Mouse (Mus musculus): ENCODE results near the gene Naglu. TPM values are rescaled to one million over a fixed set of nuclear protein-coding genes. Genes with fewer than 3 reads are reported as not detected.

The Naglu gene
- 0.05 and 0.14 TPM in 2 replicates for polyA plus RNA-seq (2012)

- TF ChIP-seq GATA1 (IDR thresholded peaks at IDR 0.05; ENCODE audit: low read length) (no peak), TAL1 (IDR thresholded peaks at IDR 0.05; ENCODE audit: low read length) (no peak)
- peaks cover 18% of the 10 kb centered on the region for H3K36me3 ChIP-seq (ENCODE audit: control insufficient read depth)
- peaks cover 4% of the 10 kb centered on the region; the same call in 1 of the 2 replicates for H3K9me3 ChIP-seq (ENCODE audit: control insufficient read depth, low read length)
- H3K4me3 ChIP-seq (replicated peaks), result peak within 1 kb of the TSS; percentile 81
- H3K27me3 ChIP-seq (ENCODE audit: control insufficient read depth), result peaks cover 61% of the 10 kb centered on the region
- peaks cover 52% of the 10 kb centered on the region for H3K4me1 ChIP-seq (ENCODE audit: control insufficient read depth)
Observed at GRCm38 (mm10) chr11:101069391-101070188, at the start of gene Naglu. Gene Naglu, plus strand, starts transcription at chr11:101070012.

DNA sequence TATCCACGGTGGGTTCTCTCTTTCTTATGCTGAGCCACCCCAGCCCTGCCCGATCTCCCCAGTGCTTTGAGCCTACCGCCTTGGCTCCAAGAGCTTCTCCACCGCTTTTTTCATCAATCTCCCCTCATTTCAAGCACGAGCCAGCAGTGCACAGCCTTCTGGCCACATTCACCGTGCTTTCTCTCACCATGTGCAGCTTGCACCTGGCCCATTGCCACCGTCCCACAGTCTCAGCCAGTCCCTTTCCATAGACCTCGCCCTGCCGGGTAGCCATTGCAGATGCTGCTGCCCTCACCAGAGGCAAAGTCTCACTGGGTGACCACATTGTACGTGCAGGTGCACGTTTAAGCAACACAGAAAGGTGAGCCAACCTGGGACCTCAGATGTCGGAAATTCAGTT lies 46.4 kb upstream of the Naglu start:
- Histone ChIP-seq H3K36me3 (ENCODE audit: control insufficient read depth) (peaks cover 100% of the 10 kb centered on the region), H3K9me3 (ENCODE audit: control insufficient read depth, low read length) (no peaks in the 10 kb centered on the region), H3K4me3 (replicated peaks) (no peak overlapping the region), H3K27me3 (ENCODE audit: control insufficient read depth) (no peaks in the 10 kb centered on the region), H3K4me1 (ENCODE audit: control insufficient read depth) (no peaks in the 10 kb centered on the region)
- TF ChIP-seq TAL1 (IDR thresholded peaks at IDR 0.05; ENCODE audit: low read length) (no peak), GATA1 (IDR thresholded peaks at IDR 0.05; ENCODE audit: low read length) (no peak)

- Histone ChIP-seq H3K9me3 (ENCODE audit: control insufficient read depth, low read length) (no peaks in the 10 kb centered on the region), H3K27me3 (ENCODE audit: control insufficient read depth) (no peaks in the 10 kb centered on the region), H3K4me3 (replicated peaks) (no peak overlapping the region), H3K36me3 (ENCODE audit: control insufficient read depth) (peaks cover 100% of the 10 kb centered on the region), H3K4me1 (ENCODE audit: control insufficient read depth) (no peaks in the 10 kb centered on the region)
- TF ChIP-seq GATA1 (IDR thresholded peaks at IDR 0.05; ENCODE audit: low read length), result no peak
- no peak for TF ChIP-seq TAL1 (IDR thresholded peaks at IDR 0.05; ENCODE audit: low read length)
Observed at GRCm38 (mm10) chr11:101024001-101024400, 45.8 kb upstream of the Naglu start.

- Histone ChIP-seq H3K4me3 (replicated peaks) (no peak overlapping the region), H3K4me1 (ENCODE audit: control insufficient read depth) (no peaks in the 10 kb centered on the region), H3K9me3 (ENCODE audit: control insufficient read depth, low read length) (no peaks in the 10 kb centered on the region), H3K27me3 (ENCODE audit: control insufficient read depth) (no peaks in the 10 kb centered on the region), H3K36me3 (ENCODE audit: control insufficient read depth) (peaks cover 100% of the 10 kb centered on the region)
- no peak for TF ChIP-seq TAL1 (IDR thresholded peaks at IDR 0.05; ENCODE audit: low read length)
- no peak for TF ChIP-seq GATA1 (IDR thresholded peaks at IDR 0.05; ENCODE audit: low read length)
Observed at GRCm38 (mm10) chr11:101027121-101027520, 42.7 kb upstream of the Naglu start.

DNA sequence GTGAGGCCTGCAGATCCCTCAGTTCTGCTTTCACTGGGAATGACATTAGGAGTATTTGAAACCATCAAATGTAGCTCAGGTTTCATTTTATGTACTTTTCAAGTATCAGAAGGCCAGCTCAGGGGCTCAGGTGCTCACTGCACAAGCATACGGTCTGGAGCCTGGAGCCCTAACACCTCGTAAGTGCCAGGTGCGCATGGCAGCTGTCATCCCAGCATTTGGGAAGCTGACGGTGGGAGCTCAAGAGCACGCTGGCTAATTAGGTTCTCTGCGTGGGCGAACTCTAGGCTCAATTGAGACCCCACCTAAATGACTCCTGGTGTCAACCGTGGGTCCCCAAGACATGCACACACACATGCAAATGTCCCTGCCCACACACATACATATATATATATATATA lies 40.5 kb upstream of the Naglu start:
- H3K9me3 ChIP-seq (ENCODE audit: control insufficient read depth, low read length), result no peaks in the 10 kb centered on the region
- H3K4me3 ChIP-seq (replicated peaks), result no peak overlapping the region
- peaks cover 100% of the 10 kb centered on the region for H3K36me3 ChIP-seq (ENCODE audit: control insufficient read depth)
- no peaks in the 10 kb centered on the region for H3K27me3 ChIP-seq (ENCODE audit: control insufficient read depth)
- no peaks in the 10 kb centered on the region for H3K4me1 ChIP-seq (ENCODE audit: control insufficient read depth)
- TF ChIP-seq TAL1 (IDR thresholded peaks at IDR 0.05; ENCODE audit: low read length) (no peak), GATA1 (IDR thresholded peaks at IDR 0.05; ENCODE audit: low read length) (no peak)

- Histone ChIP-seq H3K4me1 (ENCODE audit: control insufficient read depth) (no peaks in the 10 kb centered on the region), H3K4me3 (replicated peaks) (no peak overlapping the region), H3K27me3 (ENCODE audit: control insufficient read depth) (no peaks in the 10 kb centered on the region), H3K9me3 (ENCODE audit: control insufficient read depth, low read length) (no peaks in the 10 kb centered on the region), H3K36me3 (ENCODE audit: control insufficient read depth) (peaks cover 100% of the 10 kb centered on the region)
- TF ChIP-seq TAL1 (IDR thresholded peaks at IDR 0.05; ENCODE audit: low read length), result no peak
- no peak for TF ChIP-seq GATA1 (IDR thresholded peaks at IDR 0.05; ENCODE audit: low read length)
Observed at GRCm38 (mm10) chr11:101030136-101030807, 39.5 kb upstream of the Naglu start.

- Histone ChIP-seq H3K27me3 (ENCODE audit: control insufficient read depth) (no peaks in the 10 kb centered on the region), H3K9me3 (ENCODE audit: control insufficient read depth, low read length) (no peaks in the 10 kb centered on the region), H3K4me3 (replicated peaks) (no peak overlapping the region), H3K4me1 (ENCODE audit: control insufficient read depth) (no peaks in the 10 kb centered on the region), H3K36me3 (ENCODE audit: control insufficient read depth) (peaks cover 100% of the 10 kb centered on the region)
- TF ChIP-seq TAL1 (IDR thresholded peaks at IDR 0.05; ENCODE audit: low read length), result no peak
- no peak for TF ChIP-seq GATA1 (IDR thresholded peaks at IDR 0.05; ENCODE audit: low read length)
Observed at GRCm38 (mm10) chr11:101030808-101031156, 39.0 kb upstream of the Naglu start.

GRCm38 (mm10) chr11:101031470-101031869 lies 38.3 kb upstream of the Naglu start:
- H3K4me3 ChIP-seq (replicated peaks), result no peak overlapping the region
- peaks cover 99% of the 10 kb centered on the region for H3K36me3 ChIP-seq (ENCODE audit: control insufficient read depth)
- H3K27me3 ChIP-seq (ENCODE audit: control insufficient read depth), result no peaks in the 10 kb centered on the region
- TF ChIP-seq TAL1 (IDR thresholded peaks at IDR 0.05; ENCODE audit: low read length), result no peak
- no peak for TF ChIP-seq GATA1 (IDR thresholded peaks at IDR 0.05; ENCODE audit: low read length)
- H3K4me1 ChIP-seq (ENCODE audit: control insufficient read depth), result no peaks in the 10 kb centered on the region
- no peaks in the 10 kb centered on the region for H3K9me3 ChIP-seq (ENCODE audit: control insufficient read depth, low read length)

GRCm38 (mm10) chr11:101033856-101034500 lies 35.8 kb upstream of the Naglu start:
- Histone ChIP-seq H3K4me1 (ENCODE audit: control insufficient read depth) (no peaks in the 10 kb centered on the region), H3K4me3 (replicated peaks) (no peak overlapping the region), H3K27me3 (ENCODE audit: control insufficient read depth) (no peaks in the 10 kb centered on the region), H3K36me3 (ENCODE audit: control insufficient read depth) (peaks cover 99% of the 10 kb centered on the region), H3K9me3 (ENCODE audit: control insufficient read depth, low read length) (no peaks in the 10 kb centered on the region)
- TF ChIP-seq TAL1 (IDR thresholded peaks at IDR 0.05; ENCODE audit: low read length) (no peak), GATA1 (IDR thresholded peaks at IDR 0.05; ENCODE audit: low read length) (no peak)

All from erythroblast, embryonic 14.5 days (primary cell).